Mouse (Mus musculus) small intestine, adult 2 months (tissue): ENCODE results near the gene Sct.
"Not testable (repeated sequence)": the region's sequence is repeated elsewhere in the genome, so short reads cannot be mapped to it uniquely, and the experiment has no call there.

Experiments
- CTCF ChIP-seq: fragments of 200-500 bp; IDR thresholded peaks from 2 replicates; pipeline ENCODE4 v1.5.1; 2012; ENCODE audit warnings: low read depth, mild to moderate bottlenecking, control low read depth, inconsistent platforms, low read length, moderate library complexity, mixed read lengths; ENCODE audit not compliant: insufficient replicate concordance, insufficient read length; ENCODE audit errors: extremely low read depth
- POLR2A ChIP-seq: fragments of 200-500 bp; IDR thresholded peaks from 2 replicates; pipeline ENCODE4 v1.6.1; 2012; ENCODE audit warnings: low read depth, mild to moderate bottlenecking, control low read depth, inconsistent platforms, low read length, moderate library complexity

DNA sequence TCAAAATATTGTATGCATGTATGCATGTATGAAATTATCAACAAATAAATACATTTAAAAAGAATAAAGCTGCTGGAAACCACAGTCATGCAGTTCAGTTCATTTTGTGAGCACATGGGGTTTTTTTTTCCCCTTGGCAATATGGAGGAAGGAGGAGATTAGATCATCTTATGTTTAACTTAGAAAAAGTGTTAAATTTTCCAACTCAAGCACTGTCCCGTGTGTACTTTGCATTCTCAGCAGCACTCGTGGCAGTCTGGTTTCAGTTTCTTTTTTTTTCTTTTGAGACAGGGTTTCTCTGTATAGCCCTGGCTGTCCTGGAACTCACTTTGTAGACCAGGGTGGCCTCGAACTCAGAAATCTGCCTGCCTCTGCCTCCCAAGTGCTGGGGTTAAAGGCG lies 28.4 kb downstream of the Sct start:
- TF ChIP-seq CTCF, POLR2A: not testable (repeated sequence)
